Mouse (Mus musculus) hematopoietic stem cell, adult 5-6 weeks (primary cell): ENCODE results near the gene Exo1. TPM values are rescaled to one million over a fixed set of nuclear protein-coding genes. Genes with fewer than 3 reads are reported as not detected.

Experiments used
- ATAC-seq, 2 experiments: fragments of 125-278 bp in 1 of 2; replicated peaks in 1 of 2; 2 replicates each; pipeline ENCODE4 v1.8.0; 2016 to 2017; ENCODE audit warnings: inconsistent platforms in 2 of 2, mild to moderate bottlenecking in 2 of 2, moderate number of reproducible peaks in 2 of 2, low read depth in 1 of 2, moderate TSS enrichment in 1 of 2; ENCODE audit not compliant: low FRiP score in 2 of 2, poor library complexity in 2 of 2, severe bottlenecking in 2 of 2, insufficient read depth in 1 of 2, low TSS enrichment in 1 of 2
- total RNA-seq: library from RNA; stranded (forward); fragments of 172-1452, 232-1000 nt; gene quantifications from 2 replicates; pipeline ENCODE4 v1.2.3, GENCODE M21; 2017

Gene Exo1
- total RNA-seq, 1 experiment from 2014 or later: 41.0 TPM

DNA sequence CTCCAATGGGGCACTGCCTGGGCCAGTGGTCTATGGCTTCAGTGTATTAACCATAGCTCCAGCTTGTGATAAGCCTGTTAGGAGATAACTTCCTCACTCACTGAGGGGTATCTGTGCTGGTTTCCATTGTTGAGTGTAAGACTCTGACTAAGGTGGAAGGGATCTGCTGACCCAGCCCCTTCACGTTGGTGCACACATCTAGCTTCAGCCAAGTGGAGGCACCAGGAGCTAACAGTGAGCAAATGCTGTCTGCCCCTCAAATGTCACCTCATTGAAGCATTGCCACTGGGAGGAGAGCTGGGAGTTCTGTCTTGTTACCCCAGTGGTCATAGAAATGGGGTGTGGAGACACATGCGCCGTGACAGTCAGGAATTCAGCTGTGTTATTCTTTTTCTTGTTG lies 58.4 kb downstream of the Exo1 start:
- ATAC-seq: no peak

DNA sequence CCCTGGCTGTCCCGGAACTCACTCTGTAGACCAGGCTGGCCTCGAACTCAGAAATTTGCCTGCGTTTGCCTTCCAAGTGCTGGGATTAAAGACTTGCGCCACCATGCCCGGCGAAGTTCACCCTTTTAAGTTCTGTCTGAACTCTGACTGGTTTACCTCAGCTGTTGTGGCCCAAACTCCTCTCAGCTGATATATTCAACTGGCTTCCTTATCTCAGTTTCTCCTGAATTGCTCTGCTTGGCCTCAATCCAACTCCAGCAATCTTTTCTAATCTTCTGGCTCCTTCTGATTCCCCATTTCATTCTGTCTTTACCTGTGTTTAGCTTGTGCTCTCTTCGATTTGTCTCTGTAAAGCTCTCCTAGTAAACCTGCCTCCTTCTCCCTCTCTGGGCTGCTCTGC lies 62.8 kb downstream of the Exo1 start:
- no peak for ATAC-seq

DNA sequence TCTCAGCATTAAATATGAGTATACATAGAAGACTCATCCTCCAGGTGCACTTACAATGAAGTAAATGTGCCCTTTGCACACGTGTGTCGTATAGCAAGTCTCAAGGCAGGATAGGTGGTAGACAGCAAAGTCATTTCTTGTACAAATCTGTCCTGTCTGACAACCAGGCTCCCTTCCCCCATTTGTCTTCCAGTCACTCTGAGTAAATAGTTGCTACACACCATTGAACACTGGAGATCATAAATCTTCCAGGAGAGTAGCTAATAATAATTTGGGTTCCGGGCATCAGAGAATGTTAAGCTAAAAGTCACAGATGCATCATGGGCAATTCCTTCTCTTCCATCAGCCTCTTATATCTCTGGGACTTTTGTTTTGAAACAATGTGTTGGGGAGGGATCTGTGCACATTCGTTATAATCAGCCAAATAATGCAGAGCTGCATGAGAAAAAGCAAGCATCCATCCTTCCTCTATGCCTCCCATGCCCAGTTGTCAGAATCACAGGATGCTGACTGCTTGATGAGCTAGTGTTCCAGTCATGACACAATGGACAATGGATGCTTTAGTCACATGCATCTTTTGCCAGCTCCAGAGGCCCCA lies 66.4 kb downstream of the Exo1 start:
- ATAC-seq: no peak

DNA sequence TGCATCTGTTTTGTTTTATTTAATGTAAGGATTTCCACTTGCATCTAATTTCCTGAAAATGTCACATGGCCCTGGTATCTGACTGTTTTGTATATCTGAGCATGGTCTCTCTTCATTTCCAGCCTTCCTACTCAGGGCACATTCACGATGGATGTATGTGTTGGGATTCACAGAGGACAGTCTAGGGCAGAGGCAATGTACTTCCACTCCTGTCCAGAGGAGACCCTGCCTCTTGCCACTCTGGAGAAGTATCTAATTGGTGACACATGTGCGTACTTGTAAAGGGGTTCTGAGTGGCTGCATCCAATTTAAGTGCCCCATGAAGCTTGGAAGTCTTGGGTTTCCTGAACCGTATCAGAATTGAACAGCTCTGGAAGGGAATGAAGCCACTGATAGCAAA lies 70.0 kb downstream of the Exo1 start:
- ATAC-seq: no peak

DNA sequence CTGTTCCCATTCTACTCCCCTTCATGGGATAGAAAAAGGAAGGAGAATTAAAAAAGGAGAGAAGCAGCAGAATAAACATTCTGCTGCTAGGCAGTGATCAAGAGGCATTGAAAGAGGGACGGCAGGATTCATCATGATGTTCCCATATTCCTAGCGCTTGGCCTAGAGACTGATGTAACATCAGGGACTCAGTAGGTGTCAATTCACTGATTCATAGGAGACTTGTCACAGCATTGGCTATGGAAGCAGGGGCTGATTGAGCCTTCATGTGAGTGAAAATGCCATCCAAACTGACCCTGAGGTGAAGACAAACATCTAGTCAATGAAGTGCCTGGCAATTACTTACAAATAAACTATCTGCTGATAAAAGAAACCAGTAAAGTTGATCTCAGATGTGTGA lies 70.5 kb downstream of the Exo1 start:
- ATAC-seq: no peak

DNA sequence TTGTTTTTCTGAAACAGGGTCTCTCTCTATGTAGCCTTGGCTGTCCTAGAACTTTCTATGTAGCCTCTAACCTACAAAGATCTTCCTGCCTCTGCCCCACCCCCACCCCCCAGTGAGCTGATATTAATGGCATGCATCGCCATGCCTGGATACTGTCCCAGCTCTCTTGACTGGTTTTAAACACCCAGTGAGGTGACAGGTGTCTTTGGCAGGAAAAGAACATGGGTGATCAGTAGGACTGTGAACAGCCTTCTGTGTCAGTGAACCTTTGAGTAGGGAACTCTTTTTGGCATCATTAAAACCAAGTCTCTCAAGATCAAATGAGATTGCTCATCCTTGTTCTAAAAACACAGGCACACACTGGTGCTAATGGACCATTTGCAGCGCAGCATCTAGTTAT lies 81.4 kb downstream of the Exo1 start:
- ATAC-seq: no peak

Other genes starting within 250 kb of the Exo1 start
- gene Opn3, start 187.8 kb upstream of the Exo1 start, total RNA-seq: 0.19 and 0.60 TPM in 2 replicates
- 10.2 and 11.0 TPM in 2 replicates for gene Chml, start 187.7 kb upstream of the Exo1 start, total RNA-seq
- gene Wdr64, start 182.0 kb upstream of the Exo1 start, total RNA-seq: not detected in 2 replicates
- gene Gm38100, start 39.7 kb downstream of the Exo1 start, total RNA-seq: 0.38 TPM in 1 of 2 replicates, not detected in the other
- gene Rbm8a2, start 98.5 kb downstream of the Exo1 start, total RNA-seq: 0.30 and 0.31 TPM in 2 replicates